Mouse (Mus musculus) CH12.LX (cell line): ENCODE results near the gene Nenf. TPM values are rescaled to one million over a fixed set of nuclear protein-coding genes. Genes with fewer than 3 reads are reported as not detected.

Source experiments
- DNase-seq: peaks from one replicate; pipeline ENCODE4 v3.0.0-alpha.2; 2013; ENCODE audit errors: extremely low read depth
- H3K27ac ChIP-seq: 2 replicates; pipeline ENCODE4 v1.5.1; 2012; ENCODE audit warnings: low read depth, mild to moderate bottlenecking, control low read depth, moderate library complexity; ENCODE audit not compliant: insufficient read depth
- H3K27me3 ChIP-seq: replicated peaks from 2 replicates; pipeline ENCODE3; 2012; ENCODE audit warnings: inconsistent platforms
- H3K36me3 ChIP-seq, 2 experiments: replicated peaks in 1 of 2; 2 replicates each; pipeline versions ENCODE3 to v1.6.1; 2012; ENCODE audit warnings: inconsistent platforms in 1 of 2, low read length in 1 of 2, mild to moderate bottlenecking in 1 of 2, mixed read lengths in 1 of 2, moderate library complexity in 1 of 2; ENCODE audit not compliant: control insufficient read depth in 1 of 2, insufficient read depth in 1 of 2
- H3K4me1 ChIP-seq, 2 experiments: 2 replicates each; pipeline ENCODE4 v1.6.1; 2012; ENCODE audit warnings: inconsistent platforms in 1 of 2, moderate library complexity in 1 of 2; ENCODE audit not compliant: insufficient read depth in 2 of 2, control insufficient read depth in 1 of 2
- H3K4me2 ChIP-seq: 2 replicates; pipeline ENCODE4 v1.6.1; 2012; ENCODE audit warnings: low read depth, mild to moderate bottlenecking, control low read depth; ENCODE audit not compliant: poor library complexity, insufficient read depth, severe bottlenecking
- H3K4me3 ChIP-seq, 3 experiments: fragments of 150-350 bp in 1 of 3; sonication (generic) in 1 of 3; replicated peaks in 1 of 3; 2 replicates each; pipeline versions ENCODE3 to v1.5.1; 2011 to 2012; ENCODE audit warnings: low read depth in 2 of 3, low read length in 2 of 3, mild to moderate bottlenecking in 2 of 3, moderate library complexity in 2 of 3, control low read depth in 1 of 3, improper control_type of control experiment in 1 of 3, inconsistent platforms in 1 of 3, mixed read lengths in 1 of 3; ENCODE audit not compliant: poor library complexity in 1 of 3
- H3K79me2 ChIP-seq: replicated peaks from 2 replicates; pipeline ENCODE4 v1.6.1; 2012; ENCODE audit warnings: mild to moderate bottlenecking, moderate library complexity; ENCODE audit not compliant: control insufficient read depth, poor library complexity, insufficient read depth, severe bottlenecking; ENCODE audit errors: extremely low read depth
- H3K9ac ChIP-seq: 2 replicates; pipeline ENCODE4 v1.6.1; 2012; ENCODE audit warnings: low read depth, mild to moderate bottlenecking, control low read depth, moderate library complexity; ENCODE audit not compliant: insufficient read depth
- H3K9me3 ChIP-seq: replicated peaks from 2 replicates; pipeline ENCODE3; 2012; ENCODE audit warnings: low read length, inconsistent platforms, mixed read lengths
- CHD1 ChIP-seq: IDR thresholded peaks from 2 replicates; pipeline ENCODE4 v1.6.1; 2012; ENCODE audit warnings: low read depth, low read length, improper control_type of control experiment, inconsistent platforms
- CTCF ChIP-seq, 2 experiments: IDR thresholded peaks in 1 of 2; conservative IDR thresholded peaks in 1 of 2; 2 replicates each; pipeline ENCODE4 v1.5.1; 2011 to 2012; ENCODE audit warnings: low read depth in 2 of 2, low read length in 2 of 2, improper control_type of control experiment in 1 of 2, inconsistent platforms in 1 of 2, mild to moderate bottlenecking in 1 of 2, moderate library complexity in 1 of 2
- ETS1 ChIP-seq: conservative IDR thresholded peaks from 2 replicates; pipeline ENCODE4 v1.6.1; 2012; ENCODE audit warnings: low read depth, mild to moderate bottlenecking, inconsistent platforms, low read length, improper control_type of control experiment, moderate library complexity
- HCFC1 ChIP-seq: IDR thresholded peaks from 2 replicates; pipeline ENCODE4 v1.6.1; 2012; ENCODE audit warnings: low read depth, mild to moderate bottlenecking, inconsistent platforms, low read length, improper control_type of control experiment
- JUN ChIP-seq: IDR thresholded peaks from 2 replicates; pipeline ENCODE4 v1.6.1; 2011; ENCODE audit warnings: low read depth, mild to moderate bottlenecking, low read length, improper control_type of control experiment, moderate library complexity; ENCODE audit not compliant: insufficient read depth
- JUND ChIP-seq: conservative IDR thresholded peaks from 2 replicates; pipeline ENCODE4 v1.6.1; 2011; ENCODE audit warnings: low read depth, low read length, improper control_type of control experiment
- MAZ ChIP-seq: IDR thresholded peaks from 2 replicates; pipeline ENCODE4 v1.6.1; 2012; ENCODE audit warnings: low read depth, mild to moderate bottlenecking, inconsistent platforms, low read length, improper control_type of control experiment, moderate library complexity
- MEF2A ChIP-seq: IDR thresholded peaks from 2 replicates; pipeline ENCODE4 v1.6.1; 2014; ENCODE audit warnings: low read depth, mild to moderate bottlenecking, inconsistent platforms, low read length, improper control_type of control experiment, borderline replicate concordance
- MYC ChIP-seq: IDR thresholded peaks from 2 replicates; pipeline ENCODE4 v1.6.1; 2011; ENCODE audit warnings: low read depth, mild to moderate bottlenecking, improper control_type of control experiment, low read length
- NRF1 ChIP-seq: IDR thresholded peaks from 2 replicates; pipeline ENCODE4 v1.6.1; 2014; ENCODE audit warnings: low read depth, mild to moderate bottlenecking, inconsistent platforms, low read length, improper control_type of control experiment, moderate library complexity
- PAX5 ChIP-seq: IDR thresholded peaks from 2 replicates; pipeline ENCODE4 v1.6.1; 2012; ENCODE audit warnings: low read length, inconsistent platforms, mixed read lengths
- SMC3 ChIP-seq: IDR thresholded peaks from 2 replicates; pipeline ENCODE4 v1.6.1; 2011; ENCODE audit warnings: low read depth, low read length, improper control_type of control experiment
- TBP ChIP-seq: conservative IDR thresholded peaks from 2 replicates; pipeline ENCODE4 v1.6.1; 2011; ENCODE audit warnings: low read depth, low read length, improper control_type of control experiment
- dilution Hi-C: fragments of 300-500 bp; cut with MboI; formaldehyde crosslinking; loops from 2 replicates; pipeline ENCODE4 v1.14.3; 2020; ENCODE audit warnings: low sequenced_read_pairs; ENCODE audit not compliant: extremely low pct_unique_long_range_greater_than_20kb, extremely low pct_ligation_motif_present
- in situ Hi-C: fragments of 300-500 bp; cut with MboI; formaldehyde crosslinking; loops from 3 replicates; pipeline ENCODE4 v1.14.3; 2019; ENCODE audit warnings: low sequenced_read_pairs, low pct_ligation_motif_present, low pct_unique_long_range_greater_than_20kb, mixed read lengths
- polyA plus RNA-seq: library from polyadenylated mRNA; unstranded; fragments of >175 nt; gene quantifications from 2 replicates; pipeline ENCODE4 v1.2.1, GENCODE M21; 2012; ENCODE audit warnings: low read depth; ENCODE audit not compliant: insufficient read length
- total RNA-seq, 2 experiments: library from RNA; depleted of rRNA; stranded (reverse); fragments of 300-350 nt in 1 of 2; fragments of >200 nt in 1 of 2; gene quantifications; 2 replicates each; pipeline ENCODE4 v1.2.3; 2012 to 2014

The Nenf gene
- total and polyA plus RNA-seq, 3 experiments, result 28.8 to 86.7 (median 43.8) TPM

- Histone ChIP-seq H3K36me3 (peaks cover 79 to 96% of the 10 kb centered on the region in 2 experiments), H3K27ac (no peak overlapping the region), H3K79me2 (no peaks in the 10 kb centered on the region), H3K9me3 (peaks cover 17% of the 10 kb centered on the region), H3K9ac (no peak overlapping the region), H3K4me2 (no peak overlapping the region), H3K27me3 (no peaks in the 10 kb centered on the region), H3K4me1 (no peaks in the 10 kb centered on the region), H3K4me3 (no peak overlapping the region)
- in situ Hi-C loops, result loop anchor here (25.0 kb wide), 1 partner anchor 472 kb away; the partner anchor contains the start of gene Nek2
- TF ChIP-seq PAX5, result no peak
- TF ChIP-seq SMC3, result no peak
- TF ChIP-seq JUND, result no peak
- no peak for TF ChIP-seq HCFC1
- TF ChIP-seq TBP, result no peak
- DNase-seq, result no peak
- dilution Hi-C loops, result no loop called here
Measured at GRCm38 (mm10) chr1:191340530-191340929, 22.5 kb upstream of the Nenf start.

DNA sequence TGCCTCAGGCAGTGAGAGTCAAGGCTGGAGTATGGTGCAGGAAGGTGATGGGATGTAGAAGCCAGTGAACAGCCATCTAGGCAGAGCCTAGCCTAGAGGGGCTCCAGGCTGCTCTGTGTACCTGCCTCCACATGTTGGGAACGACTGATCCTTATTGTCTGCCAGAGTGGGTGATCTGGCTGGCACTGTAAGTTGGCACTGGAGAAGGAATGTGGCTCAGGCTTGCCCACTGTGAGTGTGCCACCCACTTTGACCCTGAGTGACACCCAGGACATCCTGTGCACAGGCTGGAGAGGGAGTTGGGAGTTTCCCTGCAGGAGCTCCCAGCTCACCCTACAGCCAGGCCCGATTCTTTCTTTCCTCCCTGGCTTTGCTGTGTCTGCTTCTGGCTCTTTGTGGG, 21.9 kb upstream of the Nenf start:
- Histone ChIP-seq H3K36me3 (peaks cover 73 to 93% of the 10 kb centered on the region in 2 experiments), H3K9ac (no peak overlapping the region), H3K4me1 (peaks cover 0 to 3% of the 10 kb centered on the region in 2 experiments; a peak in 1 of 4 replicates), H3K79me2 (no peaks in the 10 kb centered on the region), H3K27ac (no peak overlapping the region), H3K9me3 (peaks cover 17% of the 10 kb centered on the region), H3K27me3 (no peaks in the 10 kb centered on the region), H3K4me2 (no peak overlapping the region), H3K4me3 (no peak overlapping the region)
- dilution Hi-C loops (no loop called here), in situ Hi-C loops (loop anchor here (25.0 kb wide), 1 partner anchor 472 kb away; the partner anchor contains the start of gene Nek2)
- DNase-seq, result no peak
- TF ChIP-seq MEF2A (no peak), MYC (no peak), HCFC1 (no peak), ETS1 (no peak)

GRCm38 (mm10) chr1:191334500-191334899, 16.5 kb upstream of the Nenf start:
- no peaks in the 10 kb centered on the region for H3K27me3 ChIP-seq
- H3K4me2 ChIP-seq, result no peak overlapping the region
- H3K9ac ChIP-seq, result no peak overlapping the region
- in situ Hi-C loops (loop anchor here (25.0 kb wide), 1 partner anchor 478 kb away; the partner anchor contains the start of gene Nek2), dilution Hi-C loops (no loop called here)
- no peak overlapping the region for H3K4me3 ChIP-seq
- H3K4me1 ChIP-seq, result peaks cover 4 to 18% of the 10 kb centered on the region in 2 experiments; a peak in 2 of 4 replicates
- no peak for DNase-seq
- H3K27ac ChIP-seq, result no peak overlapping the region
- H3K9me3 ChIP-seq, result peaks cover 30% of the 10 kb centered on the region
- TF ChIP-seq JUN (no peak), CHD1 (no peak), ETS1 (no peak), NRF1 (no peak), MAZ (no peak), CTCF (conservative IDR thresholded peaks at IDR 0.05 in 1 of 2, IDR thresholded peaks at IDR 0.05 in 1 of 2; ENCODE audit: low read depth in 2 of 2, low read length in 2 of 2) (no peak)
- H3K79me2 ChIP-seq, result peaks cover 2% of the 10 kb centered on the region; the same call in 1 of the 2 replicates
- peaks cover 47 to 92% of the 10 kb centered on the region in 2 experiments for H3K36me3 ChIP-seq
